Mouse (Mus musculus): Measurements from ENCODE around the gene Vamp3. TPM values are rescaled to one million over a fixed set of nuclear protein-coding genes. Genes with fewer than 3 reads are reported as not detected.

Vamp3 gene
- total RNA-seq (2014; rRNA removed) (37.9 and 47.1 TPM in 2 replicates), polyA plus RNA-seq (2015; fragmentation: Nextera tagmentation; extraction: Ambion mirVana) (39.2 and 48.8 TPM in 2 replicates)

DNA sequence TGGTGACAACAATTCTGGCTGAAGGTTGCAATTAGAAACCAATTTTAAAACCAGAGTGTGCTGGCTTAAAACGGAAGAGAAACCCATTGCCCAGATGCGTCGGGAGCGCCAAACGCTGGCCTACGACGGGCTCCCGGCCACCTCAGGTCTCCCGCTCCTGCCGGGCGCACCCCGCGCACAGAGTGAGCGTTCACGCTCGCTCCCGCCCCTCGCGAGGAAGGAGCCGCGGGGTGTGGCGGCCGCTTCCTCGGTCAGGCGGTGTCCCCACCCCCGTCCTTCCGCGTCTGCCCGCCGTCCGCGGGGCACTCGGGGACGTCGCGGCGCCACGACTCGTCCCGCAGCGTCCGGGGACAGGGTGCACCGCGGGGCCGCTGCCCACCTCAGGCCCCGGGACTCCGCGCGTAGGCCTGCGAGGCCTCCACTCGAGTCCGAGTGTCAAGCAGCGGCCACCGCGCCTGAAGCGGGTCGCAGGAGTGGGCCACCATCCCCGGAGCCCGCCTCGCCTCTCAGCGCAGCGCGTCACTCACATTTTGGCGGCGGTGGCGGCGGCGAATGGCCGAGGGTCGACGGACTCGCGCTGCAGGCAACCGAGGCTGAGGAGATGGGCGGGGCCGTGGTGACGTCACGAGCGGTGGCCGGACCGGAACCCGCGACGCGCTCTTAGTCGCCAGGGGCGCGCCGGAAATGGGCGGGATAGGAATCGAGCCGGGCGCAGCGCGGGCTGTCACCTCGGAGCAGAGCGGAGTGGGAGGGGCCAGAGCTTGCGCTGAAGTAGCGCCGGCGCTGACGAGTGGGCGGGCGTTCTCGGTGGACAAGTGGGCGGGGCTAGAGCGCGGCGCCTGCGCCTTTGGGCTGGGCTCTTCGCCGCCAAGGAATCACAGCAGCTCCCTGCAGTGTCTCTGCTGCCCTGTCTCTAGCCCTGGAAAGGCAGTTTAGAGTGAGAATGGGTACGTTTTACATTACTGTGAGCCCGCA, at the start of gene Vamp3:
Gene Vamp3 (minus strand): TSS at position 617 of the 975 bp plus-strand sequence.
- no peak; the same call in 1 of the 2 replicates for TF ChIP-seq CTCF (IDR thresholded peaks at IDR 0.05; ENCODE audit: low read depth)
- H3K27me3 ChIP-seq (ENCODE audit: insufficient read depth, low read length): no peaks in the 10 kb centered on the region
- peak within 1 kb of the TSS; percentile 94 for H3K4me3 ChIP-seq (ENCODE audit: low read depth, low read length)
- peaks cover 23% of the 10 kb centered on the region for H3K36me3 ChIP-seq (ENCODE audit: insufficient read depth)
- H3K4me1 ChIP-seq (ENCODE audit: insufficient read depth): peaks cover 11% of the 10 kb centered on the region
- DNase-seq (peak; percentile 100), ATAC-seq (peak; percentile 99)
- H3K9ac ChIP-seq: peak within 1 kb of the TSS; percentile 92
- peak within 1 kb of the TSS; percentile 94 for H3K27ac ChIP-seq (ENCODE audit: low read depth, low read length)
- peak within 1 kb of the TSS; percentile 68 for H3K4me2 ChIP-seq (ENCODE audit: low read depth)
- no peaks in the 10 kb centered on the region for H3K9me3 ChIP-seq (ENCODE audit: low read length)
- under 1% methylated on average over 113 of the region's 114 CpGs for WGBS

DNA sequence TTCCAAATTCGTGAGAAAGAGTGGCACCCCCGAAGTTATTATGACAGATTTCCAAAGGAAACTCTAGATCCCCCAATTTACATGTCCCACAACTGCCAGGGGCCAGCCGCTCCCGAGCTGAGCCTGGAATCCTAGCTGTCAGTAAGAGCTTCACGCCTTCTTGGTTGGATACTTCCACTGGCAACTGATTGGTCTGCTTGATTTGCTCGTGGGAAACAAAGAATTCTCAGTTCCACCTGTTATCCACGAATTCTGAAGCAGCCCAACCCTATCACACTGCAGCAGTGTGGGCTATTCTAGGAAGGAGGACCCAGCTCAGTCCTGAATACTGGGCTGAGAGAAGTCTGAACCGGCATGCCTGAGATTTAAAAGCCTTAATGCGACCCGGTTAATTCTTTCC, 48.7 kb upstream of the Vamp3 start:
- H3K4me2 ChIP-seq (ENCODE audit: low read depth): peak overlapping the region; percentile 60
- H3K4me1 ChIP-seq (ENCODE audit: insufficient read depth): peaks cover 31% of the 10 kb centered on the region
- no peaks in the 10 kb centered on the region for H3K36me3 ChIP-seq (ENCODE audit: insufficient read depth)
- H3K27ac ChIP-seq (ENCODE audit: low read depth, low read length): peak overlapping the region; percentile 98; the same call in 1 of the 2 replicates
- no peaks in the 10 kb centered on the region for H3K9me3 ChIP-seq (ENCODE audit: low read length)
- WGBS: 13% methylated on average over 10 of the region's 10 CpGs
- DNase-seq (peak; percentile 52), ATAC-seq (no peak)
- peak overlapping the region; percentile 96 for H3K4me3 ChIP-seq (ENCODE audit: low read depth, low read length)
- TF ChIP-seq CTCF (IDR thresholded peaks at IDR 0.05; ENCODE audit: low read depth): no peak
- peak overlapping the region; percentile 96 for H3K9ac ChIP-seq
- no peaks in the 10 kb centered on the region for H3K27me3 ChIP-seq (ENCODE audit: insufficient read depth, low read length)

GRCm38 (mm10) chr4:151105886-151106285, 48.1 kb upstream of the Vamp3 start:
- 19% methylated on average over 6 of the region's 6 CpGs for WGBS
- peak overlapping the region; percentile 96 for H3K4me3 ChIP-seq (ENCODE audit: low read depth, low read length)
- H3K27me3 ChIP-seq (ENCODE audit: insufficient read depth, low read length): no peaks in the 10 kb centered on the region
- peak overlapping the region; percentile 2 for H3K27ac ChIP-seq (ENCODE audit: low read depth, low read length)
- H3K4me2 ChIP-seq (ENCODE audit: low read depth): peak overlapping the region; percentile 60
- no peaks in the 10 kb centered on the region for H3K9me3 ChIP-seq (ENCODE audit: low read length)
- H3K9ac ChIP-seq: peak overlapping the region; percentile 96
- no peaks in the 10 kb centered on the region for H3K36me3 ChIP-seq (ENCODE audit: insufficient read depth)
- TF ChIP-seq CTCF (IDR thresholded peaks at IDR 0.05; ENCODE audit: low read depth): no peak
- DNase-seq: no peak
- no peak for ATAC-seq
- H3K4me1 ChIP-seq (ENCODE audit: insufficient read depth): peaks cover 34% of the 10 kb centered on the region

DNA sequence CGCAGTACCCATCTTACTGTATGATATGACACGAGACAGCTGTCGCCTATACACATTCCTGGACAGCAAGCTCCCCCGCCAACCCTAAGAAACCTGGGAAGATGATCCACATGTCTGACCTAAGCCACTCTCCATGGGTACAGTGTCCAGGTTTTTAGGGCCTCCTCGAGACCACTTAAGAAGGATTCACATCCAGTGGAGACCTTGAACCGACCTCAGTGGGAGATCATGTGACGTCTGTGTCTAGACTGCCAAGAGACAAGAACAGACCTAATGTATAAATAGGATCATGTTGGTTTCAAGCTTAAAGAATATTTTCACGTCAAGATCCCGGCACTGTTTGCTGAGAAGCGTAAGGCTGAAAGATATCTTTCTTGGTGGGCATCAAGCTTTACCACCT, 46.4 kb upstream of the Vamp3 start:
- Histone ChIP-seq H3K4me3 (ENCODE audit: low read depth, low read length) (peak overlapping the region; percentile 16; the same call in 1 of the 2 replicates), H3K9me3 (ENCODE audit: low read length) (no peaks in the 10 kb centered on the region), H3K27me3 (ENCODE audit: insufficient read depth, low read length) (no peaks in the 10 kb centered on the region), H3K27ac (ENCODE audit: low read depth, low read length) (peak overlapping the region; percentile 74), H3K4me1 (ENCODE audit: insufficient read depth) (peaks cover 34% of the 10 kb centered on the region), H3K9ac (0 out of 2 replicates have a peak overlapping the region, but pooled peaks have one; percentile 10), H3K4me2 (ENCODE audit: low read depth) (peak overlapping the region; percentile 60), H3K36me3 (ENCODE audit: insufficient read depth) (no peaks in the 10 kb centered on the region)
- WGBS: 62% methylated on average over 10 of the region's 10 CpGs
- ATAC-seq (no peak), DNase-seq (no peak)
- no peak for TF ChIP-seq CTCF (IDR thresholded peaks at IDR 0.05; ENCODE audit: low read depth)

GRCm38 (mm10) chr4:151103646-151104045, 45.9 kb upstream of the Vamp3 start:
- peak; percentile 80 for DNase-seq
- peak overlapping the region; percentile 16; the same call in 1 of the 2 replicates for H3K4me3 ChIP-seq (ENCODE audit: low read depth, low read length)
- no peaks in the 10 kb centered on the region for H3K27me3 ChIP-seq (ENCODE audit: insufficient read depth, low read length)
- no peak for ATAC-seq
- peak overlapping the region; percentile 60 for H3K4me2 ChIP-seq (ENCODE audit: low read depth)
- peak overlapping the region; percentile 74 for H3K27ac ChIP-seq (ENCODE audit: low read depth, low read length)
- no peak for TF ChIP-seq CTCF (IDR thresholded peaks at IDR 0.05; ENCODE audit: low read depth)
- H3K9ac ChIP-seq: no peak overlapping the region
- H3K4me1 ChIP-seq (ENCODE audit: insufficient read depth): peaks cover 34% of the 10 kb centered on the region
- WGBS: 55% methylated on average over 11 of the region's 11 CpGs
- H3K36me3 ChIP-seq (ENCODE audit: insufficient read depth): no peaks in the 10 kb centered on the region
- no peaks in the 10 kb centered on the region for H3K9me3 ChIP-seq (ENCODE audit: low read length)

GRCm38 (mm10) chr4:151097104-151097438, 39.3 kb upstream of the Vamp3 start:
- DNase-seq (no peak), ATAC-seq (no peak)
- Histone ChIP-seq H3K27me3 (ENCODE audit: insufficient read depth, low read length) (no peaks in the 10 kb centered on the region), H3K9ac (no peak overlapping the region), H3K9me3 (ENCODE audit: low read length) (no peaks in the 10 kb centered on the region), H3K27ac (ENCODE audit: low read depth, low read length) (no peak overlapping the region), H3K4me2 (ENCODE audit: low read depth) (no peak overlapping the region), H3K4me1 (ENCODE audit: insufficient read depth) (0 out of 2 replicates have a peak, but pooled peaks cover 7% of the 10 kb centered on the region), H3K4me3 (ENCODE audit: low read depth, low read length) (no peak overlapping the region), H3K36me3 (ENCODE audit: insufficient read depth) (no peaks in the 10 kb centered on the region)
- TF ChIP-seq CTCF (IDR thresholded peaks at IDR 0.05; ENCODE audit: low read depth): no peak
- 72% methylated on average over 11 of the region's 11 CpGs for WGBS

All from forebrain, postnatal 0 days (tissue).